Mouse (Mus musculus) right cerebral cortex, postnatal 4 days (tissue): Measurements from ENCODE around the gene Hsph1.

Experiments used
- DNase-seq: peaks from one replicate; pipeline ENCODE4 v3.0.0-alpha.2; 2022

Gene Hsph1

DNA sequence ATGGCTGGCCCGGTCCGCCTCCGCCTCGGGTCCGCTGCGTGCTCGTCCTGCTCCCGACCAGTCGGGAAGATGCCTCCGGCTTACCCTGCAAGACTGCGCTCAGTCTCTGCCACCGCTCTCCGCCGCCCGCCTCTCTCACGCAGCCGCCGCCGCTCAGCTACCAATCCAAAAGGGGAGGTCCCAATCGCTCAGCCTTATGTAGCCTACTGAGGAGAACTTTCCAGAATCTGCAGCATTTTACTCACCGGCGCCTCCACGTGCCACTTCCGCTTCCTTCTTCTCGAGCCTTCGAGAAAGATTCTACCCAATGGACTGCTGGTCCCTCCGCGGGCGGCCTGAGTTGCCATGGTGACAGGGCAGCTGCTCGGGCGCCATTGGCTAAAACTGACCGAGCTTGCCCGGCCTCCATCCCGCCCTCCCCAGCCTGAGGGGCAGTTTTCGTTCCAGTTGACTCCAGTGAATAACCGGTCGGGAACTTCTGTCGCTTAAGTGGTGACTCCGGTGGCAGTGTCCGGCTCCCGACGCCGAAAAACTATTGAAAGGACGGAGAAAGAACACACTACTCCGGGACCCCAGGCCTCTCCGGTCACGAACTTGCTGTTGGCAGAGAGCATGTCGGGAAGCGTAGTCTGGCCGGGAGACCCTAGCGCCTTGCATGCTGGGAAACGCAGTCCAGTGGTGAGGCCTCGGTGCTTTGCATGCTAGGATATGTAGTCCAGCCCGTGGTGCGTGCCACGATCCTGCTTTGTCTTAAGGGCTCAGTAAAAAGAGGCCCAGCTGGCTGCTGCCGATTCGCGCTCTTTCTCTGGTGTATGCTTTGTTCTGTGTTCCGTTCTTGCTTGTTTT, at the start of gene Hsph1:
Gene Hsph1 (minus strand): TSS at position 302 of the 846 bp plus-strand sequence.
- DNase-seq: peak; percentile 96

DNA sequence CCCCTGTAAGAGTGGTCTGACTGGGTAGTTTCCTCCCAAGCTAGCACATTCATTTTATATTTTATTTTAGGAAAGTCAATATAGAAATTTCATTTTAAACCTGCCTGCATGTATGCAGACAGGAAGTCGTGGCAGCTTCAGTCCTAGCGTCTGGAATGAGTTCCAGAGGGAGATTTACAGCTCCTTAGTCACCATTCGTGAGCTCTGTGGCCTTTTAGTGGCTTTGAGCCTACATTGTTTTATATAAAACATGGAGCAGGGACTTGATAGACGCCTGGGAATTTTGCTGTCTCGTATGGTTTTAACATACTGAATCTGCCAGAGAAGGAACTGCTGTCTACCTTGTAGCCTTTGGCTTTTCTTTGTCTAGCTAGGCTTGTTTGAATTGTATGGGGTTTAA, 44.8 kb upstream of the Hsph1 start:
- no peak for DNase-seq

DNA sequence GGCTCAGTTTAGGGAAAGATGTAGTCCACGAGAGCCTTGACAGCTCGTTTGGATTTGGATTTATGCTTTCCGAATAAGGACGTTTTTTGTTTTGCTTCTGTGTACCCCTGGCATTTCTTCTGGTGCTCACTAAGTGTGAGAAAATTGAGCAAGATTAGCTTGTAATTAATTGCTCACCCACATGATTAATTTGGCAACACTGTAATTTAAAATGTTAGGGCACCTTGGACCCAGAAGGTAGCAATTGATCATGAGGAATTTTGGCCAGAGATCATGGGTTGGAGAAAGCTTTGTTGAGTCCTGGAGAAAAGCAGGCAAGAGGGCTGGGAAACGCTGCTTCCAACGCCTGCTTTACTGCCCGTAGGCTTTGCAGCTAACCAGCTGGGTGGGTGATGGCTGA, 43.7 kb upstream of the Hsph1 start:
- no peak for DNase-seq

DNA sequence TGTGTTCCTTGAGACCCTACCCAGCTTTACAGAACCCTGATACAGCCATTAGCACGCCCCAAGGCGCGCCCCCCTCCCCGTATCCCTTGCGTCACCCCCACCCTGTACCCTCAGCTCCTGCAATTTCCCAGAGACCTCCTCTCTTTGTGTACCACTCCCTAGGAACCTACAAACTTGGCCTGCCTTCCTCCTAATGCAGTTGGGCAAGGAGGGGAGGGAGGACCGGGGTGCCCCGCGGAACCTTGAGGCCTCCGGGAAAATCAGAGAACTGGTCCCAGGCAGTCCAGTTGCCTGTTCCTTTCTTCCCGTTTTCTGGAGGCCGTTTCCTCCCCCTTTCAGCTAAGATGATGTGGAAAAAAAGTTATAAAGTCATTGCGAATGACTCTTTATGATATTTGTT, 43.2 kb upstream of the Hsph1 start:
- DNase-seq: no peak

DNA sequence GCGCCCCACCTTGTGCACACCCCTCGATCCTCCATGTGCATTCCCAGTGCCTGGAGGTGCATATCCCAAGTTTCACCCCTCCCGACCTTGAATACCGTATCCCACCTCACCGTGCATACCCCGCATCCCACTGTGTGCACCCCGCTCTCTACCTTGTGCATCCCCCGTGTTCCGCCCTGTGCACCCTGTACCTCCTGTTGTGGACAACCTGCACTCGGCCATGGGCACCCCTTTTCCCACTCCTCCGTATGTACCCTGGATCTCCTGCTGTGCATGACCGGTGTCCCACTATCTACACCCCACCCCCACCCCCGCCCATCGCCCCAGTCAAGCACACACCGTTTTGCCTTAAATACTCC, 42.8 kb upstream of the Hsph1 start:
- no peak for DNase-seq

DNA sequence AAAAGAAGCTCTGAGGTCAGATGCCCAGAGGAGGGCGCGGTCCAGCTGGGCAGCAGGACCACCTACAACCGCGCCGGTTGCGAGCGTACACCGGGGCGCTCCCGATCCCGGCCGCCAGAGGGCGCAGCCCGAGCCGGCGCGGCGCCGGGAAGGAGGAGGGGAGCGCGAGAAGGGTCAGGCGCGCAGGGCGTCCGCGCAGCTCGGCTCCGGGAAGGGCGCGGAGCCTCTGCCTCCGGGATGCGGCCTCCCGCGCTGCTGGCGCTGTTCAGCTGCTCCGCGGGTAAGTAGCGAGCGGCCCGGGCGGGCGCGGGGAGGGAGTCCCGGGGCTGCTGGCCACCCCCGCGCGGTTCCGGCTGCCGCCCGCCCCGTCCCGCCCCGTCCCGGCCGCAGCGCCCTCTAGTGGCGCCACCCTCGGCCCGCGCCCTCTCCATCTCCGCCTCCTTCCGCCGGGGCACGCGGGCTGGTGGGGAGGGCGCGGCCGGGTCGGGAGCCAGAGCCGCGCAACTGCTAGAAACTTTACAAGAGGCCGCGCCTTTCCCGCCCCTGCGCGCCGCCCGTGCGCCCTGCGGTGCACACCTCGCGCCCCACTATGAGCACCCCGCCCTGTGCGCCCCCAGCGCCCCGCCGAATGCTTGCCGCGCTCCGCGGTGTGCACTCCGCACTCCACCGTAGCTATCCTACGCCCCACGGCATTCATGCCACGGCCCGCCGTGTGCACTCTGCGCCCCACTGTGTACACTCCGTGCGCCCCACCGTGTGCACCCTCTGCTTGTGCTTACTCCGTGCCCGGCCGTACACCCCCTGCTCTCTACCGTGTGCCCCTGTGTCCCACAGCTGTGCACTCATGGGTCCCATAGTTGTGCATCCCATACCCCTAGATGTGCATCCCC, 42.2 kb upstream of the Hsph1 start, which contains the start of gene B3glct:
Gene B3glct (plus strand): TSS at position 131 of the 890 bp plus-strand sequence.
- DNase-seq: peak; percentile 84

DNA sequence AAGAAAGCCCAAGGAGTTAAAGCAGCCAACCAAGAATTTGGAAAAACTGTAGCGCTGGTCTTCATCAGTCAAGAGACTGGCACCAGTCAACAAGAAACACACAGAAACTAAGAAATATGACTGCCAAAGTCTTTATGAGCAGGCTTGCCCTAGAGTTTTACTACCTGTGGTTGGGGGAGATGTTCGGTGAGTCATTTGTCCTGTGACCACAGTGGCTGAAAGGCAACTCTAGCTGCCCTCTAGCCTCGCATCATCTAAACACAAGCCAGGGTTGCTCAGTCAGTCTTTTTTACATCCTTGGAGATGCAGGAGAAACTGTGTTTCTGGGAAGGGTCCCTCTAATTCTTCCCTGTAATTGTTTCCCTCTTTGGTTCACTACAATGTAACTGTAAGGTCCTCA, 41.0 kb upstream of the Hsph1 start:
- no peak for DNase-seq

DNA sequence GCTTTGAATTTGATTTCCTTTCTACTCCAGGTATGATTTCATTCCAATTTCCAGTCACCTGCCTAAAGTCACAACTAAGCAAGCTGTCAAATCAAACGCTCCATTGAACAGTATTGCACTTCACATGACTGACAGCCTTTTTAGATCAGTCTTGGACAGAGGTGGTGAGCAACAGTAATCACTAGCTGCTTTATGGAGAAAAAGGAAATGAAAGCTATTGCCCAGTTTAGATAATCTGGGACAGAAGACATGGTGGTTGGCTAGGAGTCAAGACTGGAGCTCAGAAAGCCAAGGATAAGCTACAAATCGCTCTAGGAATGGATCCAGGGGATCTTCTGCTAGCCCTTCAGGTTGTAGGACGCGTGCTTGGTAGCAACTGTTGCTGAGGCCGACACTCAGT, 27.2 kb upstream of the Hsph1 start:
- no peak for DNase-seq

DNA sequence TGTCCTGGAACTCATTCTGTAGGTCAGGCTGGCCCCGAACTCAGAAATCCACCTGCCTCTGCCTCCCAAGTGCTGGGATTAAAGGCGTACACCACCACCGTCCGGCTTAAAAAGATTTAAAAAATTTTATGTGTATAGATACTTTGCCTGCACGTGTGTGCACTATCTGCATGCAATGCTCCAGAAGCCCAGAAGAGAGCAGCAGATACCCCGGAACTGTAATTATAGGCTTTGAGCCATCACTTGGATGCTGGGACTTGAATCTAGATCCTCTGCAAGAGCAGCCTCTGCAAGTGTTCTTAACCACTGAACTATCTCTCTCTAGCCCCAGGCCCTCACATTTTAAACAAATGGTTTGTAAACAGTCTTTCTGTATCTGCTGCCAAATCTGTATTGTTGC, 26.8 kb upstream of the Hsph1 start:
- DNase-seq: no peak

DNA sequence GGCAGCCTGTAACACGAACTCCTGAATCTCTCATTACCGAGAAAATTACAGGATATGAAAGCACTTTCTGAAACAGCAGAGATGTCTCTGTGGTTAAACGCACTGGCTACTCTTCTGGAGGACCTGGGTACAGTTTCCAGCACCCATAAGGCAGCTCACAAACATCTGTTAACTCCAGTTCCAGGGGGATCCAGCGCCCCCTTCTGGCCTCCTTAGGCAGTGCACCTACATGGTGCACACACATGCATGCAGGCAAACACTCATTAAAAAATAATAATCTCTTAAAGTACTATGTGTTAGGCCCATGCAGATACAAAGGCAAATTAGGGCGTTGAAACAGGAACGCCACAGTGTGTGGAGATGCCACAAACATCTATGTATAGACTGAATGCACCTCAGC, 25.3 kb upstream of the Hsph1 start:
- DNase-seq: no peak

DNA sequence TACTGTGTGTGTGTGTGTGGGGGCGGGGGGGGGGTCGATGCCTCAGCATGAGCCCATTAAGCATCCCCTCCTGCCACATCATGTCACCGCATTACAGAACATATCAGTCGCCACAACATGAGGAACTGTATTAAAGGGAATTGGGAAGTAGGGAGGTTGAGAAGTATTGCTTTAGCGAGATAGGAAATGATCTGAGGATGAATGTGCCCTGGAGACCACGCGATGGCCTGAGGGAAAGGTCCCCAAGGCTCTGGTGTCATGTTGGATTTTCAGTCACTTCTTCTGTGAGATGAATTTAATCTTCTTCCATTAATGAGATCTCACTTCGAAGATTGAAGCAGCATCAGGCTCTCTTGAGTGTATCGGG, 23.2 kb upstream of the Hsph1 start:
- DNase-seq: no peak

DNA sequence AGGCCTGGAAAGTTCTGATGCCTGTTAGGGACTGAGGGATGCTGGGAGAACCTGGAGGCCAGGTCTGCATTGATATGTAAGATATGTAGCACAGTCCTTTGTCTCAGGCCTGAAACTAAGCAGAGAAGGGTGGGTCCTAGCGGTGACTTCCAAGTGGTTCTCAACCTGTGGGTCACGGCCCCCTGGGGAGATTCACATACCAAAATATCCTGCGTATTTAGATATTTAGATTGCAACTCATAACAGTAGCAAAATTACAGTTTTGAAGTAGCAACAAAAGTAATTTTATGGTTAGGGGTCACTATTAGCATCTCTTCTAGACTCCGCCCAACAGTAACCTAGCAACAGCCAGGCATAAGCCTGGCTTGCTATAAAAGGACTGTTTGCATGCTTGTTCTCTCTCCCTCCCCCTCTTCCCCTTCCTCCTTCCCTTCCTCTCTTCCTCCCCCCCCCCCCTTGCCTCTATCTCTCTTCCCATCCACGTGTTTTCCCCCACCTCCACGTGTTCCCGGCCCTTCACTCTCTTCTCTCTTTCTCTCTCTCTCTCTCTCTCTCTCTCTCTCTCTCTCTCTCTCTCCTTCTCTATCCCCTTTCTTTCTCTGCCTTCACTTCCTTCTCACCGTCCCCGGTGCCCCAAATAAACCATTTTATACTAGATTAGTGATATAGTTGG, 22.7 kb upstream of the Hsph1 start:
- no peak for DNase-seq

DNA sequence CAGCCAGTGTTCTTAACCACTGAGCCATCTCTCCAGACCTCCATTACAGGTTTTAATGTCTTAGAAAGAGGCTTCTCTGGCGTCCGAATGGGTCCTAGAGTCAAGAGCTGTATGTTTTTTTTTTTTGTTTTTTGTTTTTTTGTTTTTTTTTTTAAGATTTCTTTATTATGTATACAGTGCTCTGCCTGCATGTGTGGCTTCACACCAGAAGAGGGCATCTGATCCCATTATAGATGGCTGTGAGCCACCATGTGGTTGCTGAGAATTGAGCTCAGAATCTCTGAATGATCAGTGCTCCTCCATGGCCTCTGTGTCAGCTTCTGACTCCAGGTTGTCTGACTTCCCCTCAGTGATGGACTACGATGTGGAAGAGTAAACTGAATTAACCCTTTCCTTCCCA, 21.8 kb upstream of the Hsph1 start:
- DNase-seq: no peak

DNA sequence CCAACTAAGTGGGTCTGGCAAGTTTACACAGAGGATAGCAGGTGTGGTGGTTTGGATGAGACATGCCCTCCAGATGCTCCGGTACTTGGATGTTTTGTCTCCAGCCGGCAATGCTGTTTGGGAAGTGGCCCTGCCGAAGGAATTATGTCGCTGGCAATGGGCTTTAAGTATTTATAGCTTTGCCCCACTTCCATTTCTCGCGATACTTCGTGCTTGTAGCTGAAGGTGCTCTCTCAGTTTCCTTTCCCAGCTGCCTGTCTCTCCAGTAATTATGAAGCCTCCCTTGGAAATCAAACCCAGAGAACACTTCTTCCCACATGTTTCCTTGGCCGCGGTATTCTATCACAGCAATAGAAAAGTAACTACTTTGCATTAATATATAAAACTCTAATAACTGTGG, 19.5 kb upstream of the Hsph1 start:
- DNase-seq: no peak

DNA sequence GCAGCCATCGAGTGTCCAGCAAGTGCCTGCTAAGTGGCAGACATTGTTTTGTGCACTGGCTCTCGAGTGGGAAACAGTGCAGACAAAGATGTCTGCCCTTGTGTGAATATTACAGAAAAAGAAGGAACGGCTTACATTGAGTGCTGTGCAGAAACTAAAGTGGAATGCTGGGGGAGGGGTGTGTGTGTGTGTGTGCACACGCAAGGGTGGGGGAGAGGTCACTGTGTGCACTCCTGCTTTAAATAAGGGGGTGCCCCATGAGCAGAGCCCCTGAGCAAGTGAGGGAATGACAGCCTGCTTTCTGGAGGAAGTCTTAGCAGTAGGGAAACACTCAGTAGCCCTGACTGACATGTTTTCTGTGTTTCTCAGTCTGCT, 14.0 kb upstream of the Hsph1 start:
- DNase-seq: no peak

DNA sequence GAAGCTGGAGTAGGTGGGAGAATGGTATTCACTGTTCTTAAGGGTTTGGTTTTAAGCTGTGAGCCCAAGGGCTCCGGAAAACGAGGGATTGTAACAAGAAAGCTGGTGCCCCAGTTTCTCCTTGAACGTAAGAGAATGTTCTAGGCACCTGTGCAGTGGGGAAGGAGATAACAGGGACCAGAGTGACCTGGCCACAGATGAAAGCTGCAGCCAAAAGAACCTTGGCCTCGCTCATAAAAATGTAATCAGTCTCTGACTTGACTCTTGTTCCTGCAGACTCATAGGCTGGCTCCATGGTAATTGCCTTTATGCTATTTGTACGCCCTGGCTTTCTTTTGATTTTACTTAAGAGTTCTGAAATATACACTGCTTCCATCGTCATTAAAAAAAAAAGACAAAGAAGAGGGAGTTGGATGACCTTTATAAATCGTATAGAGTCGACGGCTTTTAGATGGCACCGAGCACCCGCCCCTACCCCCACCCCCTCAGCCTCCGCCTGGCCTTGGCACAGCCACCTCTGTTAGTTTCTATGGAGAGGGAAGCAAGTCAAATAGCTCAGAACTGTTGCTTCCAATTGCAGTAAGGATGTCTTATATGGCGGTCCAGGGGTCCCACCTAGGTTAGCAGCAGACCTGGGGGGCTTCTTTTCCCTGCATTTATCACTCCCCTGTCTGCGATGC, 13.5 kb upstream of the Hsph1 start:
- no peak for DNase-seq

DNA sequence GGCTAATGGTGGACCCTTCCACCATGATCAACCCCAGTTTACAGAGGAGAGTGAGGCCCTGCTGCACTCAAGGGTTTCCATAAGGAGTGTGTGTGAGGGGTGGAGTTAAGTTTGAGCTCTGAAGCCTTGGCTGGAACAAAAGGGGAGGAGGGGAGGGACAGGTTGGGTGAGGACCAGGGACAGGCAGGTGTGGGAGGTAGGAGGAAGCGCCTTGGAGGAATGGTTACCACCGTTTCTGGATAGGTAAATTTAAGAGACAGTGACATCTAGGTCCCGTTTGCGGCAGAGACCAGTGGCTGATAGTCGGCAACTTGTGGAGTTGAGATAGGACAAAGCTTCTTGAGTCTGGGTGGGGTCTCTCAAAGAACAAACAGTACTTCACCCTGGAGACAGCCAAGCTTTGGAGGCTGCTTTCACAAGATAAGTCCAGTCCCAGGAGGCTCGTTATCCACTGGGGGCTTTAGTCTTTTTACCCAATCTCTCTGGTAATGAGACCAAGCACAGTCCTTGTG, 12.8 kb upstream of the Hsph1 start:
- DNase-seq: no peak

DNA sequence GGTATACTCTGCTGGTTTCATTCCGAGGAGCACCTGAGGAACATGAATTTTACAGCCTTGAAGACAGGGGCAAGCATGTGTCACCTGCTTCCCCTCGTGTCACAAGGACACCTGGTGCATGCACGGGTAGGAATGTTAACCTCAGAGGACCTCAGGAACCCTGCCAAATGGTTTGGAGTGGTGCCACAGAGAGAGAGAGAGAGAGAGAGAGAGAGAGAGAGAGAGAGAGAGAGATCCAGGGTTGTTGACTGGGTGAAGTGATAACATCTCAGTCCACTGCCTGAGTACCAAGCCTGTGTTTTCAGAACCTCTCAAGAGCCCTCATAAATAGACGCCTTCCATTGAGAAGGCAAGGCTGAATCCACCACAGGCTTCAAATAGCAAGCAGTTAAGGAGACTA, 12.0 kb upstream of the Hsph1 start:
- DNase-seq: no peak

DNA sequence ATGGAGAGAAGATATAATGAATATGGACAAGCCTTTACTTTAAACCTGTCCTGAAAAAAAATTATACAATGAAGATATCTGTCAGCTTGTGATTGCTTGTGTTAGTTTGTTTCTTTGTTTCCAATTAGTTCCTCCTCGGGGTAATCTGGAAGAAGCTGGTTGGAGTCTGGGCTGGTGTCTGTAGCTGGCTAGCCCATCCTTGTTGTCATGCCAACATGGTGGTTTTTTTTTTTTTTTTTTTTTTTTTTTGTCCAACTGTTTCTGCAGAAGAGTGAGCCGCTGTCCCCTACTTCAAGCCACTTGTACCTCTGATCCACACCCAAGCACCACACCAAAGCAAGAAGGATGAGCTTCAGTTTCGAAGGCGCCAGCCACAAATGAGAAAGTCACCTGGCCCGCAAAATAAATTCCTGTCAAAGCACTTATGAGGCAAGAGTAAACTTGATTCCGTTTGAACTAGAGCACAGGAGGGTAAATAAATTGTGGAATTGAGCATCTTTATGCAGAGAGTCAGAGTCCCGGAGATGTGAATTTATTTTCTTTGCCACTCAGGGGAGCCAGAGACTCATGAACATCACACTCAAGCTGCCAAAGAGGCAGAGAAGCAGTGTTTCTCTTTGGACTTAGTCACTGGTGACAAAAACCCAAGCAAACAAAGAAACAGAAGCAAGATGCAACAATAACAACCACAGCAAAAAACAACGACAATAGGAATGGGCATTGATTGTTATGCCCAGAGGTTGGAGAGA, 11.4 kb upstream of the Hsph1 start:
- no peak for DNase-seq

DNA sequence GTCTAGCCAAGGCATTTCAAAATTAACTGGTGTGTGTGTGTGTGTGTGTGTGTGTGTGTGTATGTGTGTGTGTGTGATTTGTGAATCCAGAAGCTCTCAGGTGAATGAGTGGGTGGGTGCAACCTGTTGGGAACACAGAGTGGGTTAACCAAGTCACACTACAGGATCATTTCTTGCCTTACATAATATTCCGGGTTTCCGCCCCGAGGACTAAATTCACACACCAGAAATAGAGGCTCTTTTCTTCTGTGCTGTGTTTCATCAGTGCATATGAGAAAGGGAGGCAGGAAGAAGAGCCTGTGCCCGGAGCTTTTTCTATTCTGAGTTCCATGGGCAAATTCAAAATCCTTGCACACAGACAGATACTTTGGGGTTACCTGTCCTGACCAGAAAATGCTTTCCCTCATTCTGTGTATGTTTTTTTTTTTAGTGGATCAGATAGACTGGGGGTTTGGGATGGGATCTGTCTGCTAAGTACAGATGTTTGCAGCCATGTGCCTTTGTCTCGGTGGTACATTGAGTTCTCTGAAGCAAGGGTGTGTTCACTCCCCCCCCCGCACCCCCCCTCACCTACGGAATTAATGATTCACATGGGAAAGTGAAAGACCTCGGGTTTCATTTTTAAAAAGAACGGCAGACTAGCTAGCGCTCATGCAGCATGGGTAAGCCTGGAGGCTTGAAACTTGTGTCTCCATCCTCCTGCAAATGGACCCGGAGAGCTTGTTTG, 6.8 kb upstream of the Hsph1 start:
- no peak for DNase-seq

DNA sequence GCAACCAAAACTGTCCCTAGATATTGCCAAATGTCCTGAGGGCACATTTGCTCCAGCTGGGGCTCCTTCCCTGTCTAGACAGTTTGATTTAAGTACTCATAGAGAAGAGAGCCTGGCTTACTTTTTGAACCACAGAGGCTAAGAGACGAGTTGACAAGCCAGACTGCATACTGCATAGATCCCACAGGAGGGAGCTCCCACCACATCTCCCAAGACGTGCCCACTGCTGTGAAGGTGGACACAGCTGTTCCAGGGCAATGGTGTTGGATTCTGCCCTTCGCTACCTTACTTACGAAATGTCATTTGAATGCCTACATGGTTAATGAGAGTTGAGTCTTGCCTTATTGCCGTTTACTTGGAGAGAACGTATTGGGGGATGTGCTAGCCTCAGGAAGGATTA, 6.2 kb upstream of the Hsph1 start:
- DNase-seq: no peak
